Mouse (Mus musculus) heart, embryonic 16.5 days (tissue): Measurements from ENCODE around the gene Tcp1. TPM values are rescaled to one million over a fixed set of nuclear protein-coding genes. Genes with fewer than 3 reads are reported as not detected.
A peak's percentile ranks its signal among the peaks of the same experiment; 100 is the strongest.
"Not testable (repeated sequence)": the region's sequence is repeated elsewhere in the genome, so short reads cannot be mapped to it uniquely, and the experiment has no call there.

Experiments used
- ATAC-seq: fragments of 200-750 bp; cut with Nextera tagmentation; replicated peaks from 2 replicates; pipeline ENCODE4 v1.8.0; 2017; ENCODE audit warnings: moderate number of reproducible peaks; ENCODE audit not compliant: insufficient read depth, low FRiP score; ENCODE audit errors: extremely low read depth
- H3K27ac ChIP-seq: fragments of 300-500 bp; sonication (generic); 2 replicates; pipeline ENCODE4 v1.5.1; 2014; ENCODE audit warnings: mild to moderate bottlenecking, low read length, control low read depth, moderate library complexity
- H3K27me3 ChIP-seq: fragments of 300-500 bp; sonication (generic); 2 replicates; pipeline ENCODE4 v1.6.1; 2014; ENCODE audit warnings: low read length, mixed read lengths; ENCODE audit not compliant: control insufficient read depth, insufficient read depth
- H3K36me3 ChIP-seq: fragments of 300-500 bp; sonication (generic); 2 replicates; pipeline ENCODE4 v1.6.1; 2014; ENCODE audit not compliant: control insufficient read depth, insufficient read depth
- H3K4me1 ChIP-seq: fragments of 300-500 bp; sonication (generic); 2 replicates; pipeline ENCODE4 v1.6.1; 2014; ENCODE audit warnings: low read length, mixed read lengths; ENCODE audit not compliant: control insufficient read depth, insufficient read depth
- H3K4me2 ChIP-seq: fragments of 300-500 bp; sonication (generic); 2 replicates; pipeline ENCODE4 v1.6.1; 2014; ENCODE audit warnings: low read depth, mild to moderate bottlenecking, control low read depth, low read length
- H3K4me3 ChIP-seq: fragments of 300-500 bp; sonication (generic); 2 replicates; pipeline ENCODE4 v1.5.1; 2014; ENCODE audit warnings: mild to moderate bottlenecking, control low read depth, low read length
- H3K9ac ChIP-seq: fragments of 300-500 bp; sonication (generic); 2 replicates; pipeline ENCODE4 v1.6.1; 2014; ENCODE audit warnings: low read length, control low read depth
- H3K9me3 ChIP-seq: fragments of 300-500 bp; sonication (generic); replicated peaks from 2 replicates; pipeline ENCODE4 v1.6.1; 2016; ENCODE audit warnings: low read length; ENCODE audit not compliant: control insufficient read depth
- WGBS: fragments of 180-500 bp; shearing (Covaris S2); extraction: QIAGEN DNeasy Blood & Tissue Kit; methylation state at CpG from one replicate; pipeline ENCODE4 v1.1.7; 2014; 5-methylcytosine and 5-hydroxymethylcytosine counted together
- polyA plus RNA-seq: library from polyadenylated mRNA; unstranded; fragments of >200 nt; fragmentation: Nextera tagmentation; extraction: Ambion mirVana; gene quantifications from 2 replicates; pipeline ENCODE4 v1.2.1, GENCODE M21; 2015

Tcp1 gene
- polyA plus RNA-seq, 1 experiment from 2014 or later: 341 TPM

DNA sequence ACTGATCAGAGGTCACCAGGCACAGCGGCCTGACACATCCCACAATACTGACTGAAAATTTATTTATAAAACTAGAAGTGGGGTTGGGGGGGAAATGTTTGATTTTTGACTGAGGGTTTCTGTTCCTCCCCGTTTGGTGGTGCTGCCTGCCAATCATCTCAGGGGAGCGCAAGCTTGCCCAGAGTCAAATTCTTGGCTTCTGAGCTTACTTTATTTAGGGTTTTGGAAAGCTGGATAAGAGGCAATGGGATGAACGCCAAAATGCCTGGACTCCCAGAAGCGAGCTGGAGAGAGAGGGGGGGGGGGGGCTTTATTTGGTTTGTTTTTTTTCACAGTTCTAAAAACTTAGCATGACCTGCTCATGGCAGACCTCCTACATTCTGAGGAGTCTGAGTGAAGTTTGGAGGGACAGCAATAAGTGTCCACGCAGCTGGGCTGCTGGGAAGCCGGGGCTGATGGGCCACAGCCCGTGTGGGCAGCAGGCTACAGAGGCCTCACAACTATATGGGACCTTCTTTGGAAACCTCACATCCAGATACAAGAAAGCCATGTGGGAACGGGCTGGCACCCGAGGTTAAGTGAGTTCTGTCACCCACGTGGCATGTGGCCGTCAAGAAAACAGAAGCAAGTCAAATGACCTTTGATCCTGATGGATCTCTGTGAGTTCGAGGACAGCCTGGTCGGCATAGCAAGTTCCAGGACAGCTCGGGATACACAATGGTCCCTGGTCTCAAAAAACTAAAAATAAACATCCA is 28.3 kb upstream of the Tcp1 start:
- Histone ChIP-seq H3K27ac (peak overlapping the region; percentile 68), H3K4me2 (no peak overlapping the region), H3K9ac (no peak overlapping the region), H3K27me3 (no peaks in the 10 kb centered on the region), H3K9me3 (no peaks in the 10 kb centered on the region), H3K4me1 (peaks cover 17% of the 10 kb centered on the region), H3K4me3 (no peak overlapping the region), H3K36me3 (no peaks in the 10 kb centered on the region)
- 49% methylated on average over 15 of the region's 15 CpGs for WGBS
- peak; percentile 40; the same call in 1 of the 2 replicates for ATAC-seq

DNA sequence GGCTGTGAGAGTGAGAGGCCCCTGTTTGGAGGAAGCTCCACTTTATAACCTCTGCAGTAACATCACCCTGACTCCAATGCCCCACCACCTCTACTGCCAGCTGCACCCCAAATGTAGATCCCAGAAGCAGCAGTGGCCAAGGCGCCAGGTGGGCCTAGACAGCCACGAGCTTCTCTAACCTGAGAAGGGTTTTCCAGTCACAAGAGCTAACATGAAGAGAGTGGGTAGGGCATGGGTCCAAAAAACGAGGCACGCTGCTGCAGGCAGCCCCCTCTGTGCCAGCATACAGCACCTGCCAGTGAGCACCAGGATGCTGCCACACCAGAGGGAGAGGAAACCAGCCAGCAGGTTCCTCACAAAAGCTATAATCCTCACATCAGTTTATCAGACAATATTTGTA is 24.4 kb upstream of the Tcp1 start:
- Histone ChIP-seq H3K4me3 (no peak overlapping the region), H3K9me3 (no peaks in the 10 kb centered on the region), H3K4me1 (peaks cover 17% of the 10 kb centered on the region), H3K36me3 (no peaks in the 10 kb centered on the region), H3K27ac (no peak overlapping the region), H3K4me2 (no peak overlapping the region), H3K9ac (no peak overlapping the region), H3K27me3 (no peaks in the 10 kb centered on the region)
- 82% methylated on average over 4 of the region's 4 CpGs for WGBS
- ATAC-seq: no peak

DNA sequence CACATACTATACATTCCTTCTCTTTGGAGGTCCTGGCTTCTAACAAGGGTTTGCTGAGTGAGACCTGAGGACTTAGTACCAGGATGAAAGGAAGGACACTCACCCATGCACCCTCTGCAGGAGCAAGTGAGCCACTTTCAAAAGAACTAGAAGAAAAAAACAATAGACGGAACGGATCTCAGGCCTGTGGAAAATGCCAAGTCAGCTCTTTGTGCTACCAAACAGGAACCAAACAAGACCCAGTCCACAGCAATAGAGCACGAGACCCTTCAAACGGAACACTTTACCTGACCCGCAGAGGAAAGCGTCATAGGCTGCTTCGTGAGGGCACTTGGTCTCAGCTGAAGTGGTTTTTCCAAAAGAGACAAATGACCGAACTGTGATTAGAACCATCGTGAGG is 23.5 kb upstream of the Tcp1 start:
- no peak overlapping the region for H3K4me3 ChIP-seq
- ATAC-seq: no peak
- H3K9me3 ChIP-seq: no peaks in the 10 kb centered on the region
- no peak overlapping the region for H3K27ac ChIP-seq
- 0 out of 2 replicates have a peak, but pooled peaks cover 2% of the 10 kb centered on the region for H3K36me3 ChIP-seq
- H3K4me1 ChIP-seq: peaks cover 8% of the 10 kb centered on the region
- no peak overlapping the region for H3K4me2 ChIP-seq
- H3K9ac ChIP-seq: no peak overlapping the region
- no peaks in the 10 kb centered on the region for H3K27me3 ChIP-seq
- 73% methylated on average over 9 of the region's 9 CpGs for WGBS

DNA sequence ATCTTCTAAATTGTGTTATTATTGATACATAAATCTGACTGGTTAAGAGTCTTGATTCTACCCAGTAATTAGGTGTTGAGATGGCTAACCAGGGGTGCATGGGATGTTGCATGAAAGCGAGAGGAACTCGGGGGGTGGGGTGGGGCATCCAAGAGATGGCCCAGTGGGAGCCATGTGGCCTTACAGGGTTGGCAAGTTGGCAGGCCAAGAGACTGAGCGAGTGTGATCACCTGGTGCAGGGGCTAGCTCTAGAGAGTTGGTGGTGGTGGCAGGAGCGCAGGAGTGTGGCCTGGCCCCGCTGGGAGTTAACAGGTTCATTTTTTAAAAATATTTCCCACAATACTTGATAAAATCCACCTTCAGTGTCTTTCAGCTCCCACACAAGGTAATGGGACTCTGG is 17.8 kb upstream of the Tcp1 start:
- Histone ChIP-seq H3K27ac (no peak overlapping the region), H3K36me3 (peaks cover 16% of the 10 kb centered on the region), H3K4me1 (no peaks in the 10 kb centered on the region), H3K4me3 (no peak overlapping the region), H3K9me3 (no peaks in the 10 kb centered on the region), H3K4me2 (no peak overlapping the region), H3K9ac (no peak overlapping the region), H3K27me3 (no peaks in the 10 kb centered on the region)
- 91% methylated on average over 5 of the region's 5 CpGs for WGBS
- ATAC-seq: no peak

DNA sequence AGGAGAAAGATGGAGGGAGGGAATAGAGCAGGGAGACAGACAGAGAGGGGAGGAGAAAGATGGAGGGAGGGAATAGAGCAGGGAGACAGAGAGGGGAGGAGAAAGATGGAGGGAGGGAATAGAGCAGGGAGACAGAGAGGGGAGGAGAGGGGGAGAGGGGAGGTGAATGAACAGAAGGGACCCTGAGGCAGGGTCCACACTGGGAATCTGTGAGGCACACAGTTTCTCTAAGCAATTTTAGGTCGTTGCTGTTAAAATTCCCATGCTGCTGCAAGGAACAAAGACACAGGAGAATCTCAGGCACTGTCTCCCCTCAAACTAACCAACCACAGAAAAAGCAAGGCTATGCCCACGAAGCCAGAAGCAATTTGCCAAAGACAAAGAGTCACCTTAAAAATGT is 16.9 kb upstream of the Tcp1 start:
- H3K4me1 ChIP-seq, H3K4me3 ChIP-seq, H3K4me2 ChIP-seq, H3K9ac ChIP-seq, H3K27me3 ChIP-seq, H3K9me3 ChIP-seq, ATAC-seq, H3K27ac ChIP-seq: not testable (repeated sequence)
- H3K36me3 ChIP-seq: peaks cover 19% of the 10 kb centered on the region
- 42% methylated on average over 2 of the region's 2 CpGs for WGBS

DNA sequence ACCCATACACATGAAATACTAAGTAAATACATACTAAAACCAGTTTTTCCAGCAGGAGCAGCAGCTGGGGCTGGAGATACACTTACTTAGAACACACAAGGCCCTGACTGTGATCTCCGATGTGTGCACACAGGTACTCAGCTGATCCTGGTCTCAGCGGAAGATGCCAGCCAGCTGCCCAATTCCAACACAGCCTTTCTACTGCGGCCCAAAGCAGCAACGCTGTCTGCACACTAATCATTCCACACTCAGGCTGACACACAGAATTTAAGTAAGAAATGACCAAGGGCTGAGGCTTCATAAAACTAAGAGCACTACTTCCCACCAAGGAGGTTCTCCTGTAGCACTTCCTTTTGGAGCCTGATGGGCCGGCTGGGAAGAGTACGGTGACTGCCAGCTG is 13.2 kb upstream of the Tcp1 start:
- H3K4me1 ChIP-seq: no peaks in the 10 kb centered on the region
- no peak for ATAC-seq
- H3K36me3 ChIP-seq: peaks cover 21% of the 10 kb centered on the region
- no peak overlapping the region for H3K27ac ChIP-seq
- H3K9me3 ChIP-seq: no peaks in the 10 kb centered on the region
- no peaks in the 10 kb centered on the region for H3K27me3 ChIP-seq
- no peak overlapping the region for H3K9ac ChIP-seq
- H3K4me2 ChIP-seq: no peak overlapping the region
- WGBS: 93% methylated on average over 6 of the region's 6 CpGs
- no peak overlapping the region for H3K4me3 ChIP-seq

DNA sequence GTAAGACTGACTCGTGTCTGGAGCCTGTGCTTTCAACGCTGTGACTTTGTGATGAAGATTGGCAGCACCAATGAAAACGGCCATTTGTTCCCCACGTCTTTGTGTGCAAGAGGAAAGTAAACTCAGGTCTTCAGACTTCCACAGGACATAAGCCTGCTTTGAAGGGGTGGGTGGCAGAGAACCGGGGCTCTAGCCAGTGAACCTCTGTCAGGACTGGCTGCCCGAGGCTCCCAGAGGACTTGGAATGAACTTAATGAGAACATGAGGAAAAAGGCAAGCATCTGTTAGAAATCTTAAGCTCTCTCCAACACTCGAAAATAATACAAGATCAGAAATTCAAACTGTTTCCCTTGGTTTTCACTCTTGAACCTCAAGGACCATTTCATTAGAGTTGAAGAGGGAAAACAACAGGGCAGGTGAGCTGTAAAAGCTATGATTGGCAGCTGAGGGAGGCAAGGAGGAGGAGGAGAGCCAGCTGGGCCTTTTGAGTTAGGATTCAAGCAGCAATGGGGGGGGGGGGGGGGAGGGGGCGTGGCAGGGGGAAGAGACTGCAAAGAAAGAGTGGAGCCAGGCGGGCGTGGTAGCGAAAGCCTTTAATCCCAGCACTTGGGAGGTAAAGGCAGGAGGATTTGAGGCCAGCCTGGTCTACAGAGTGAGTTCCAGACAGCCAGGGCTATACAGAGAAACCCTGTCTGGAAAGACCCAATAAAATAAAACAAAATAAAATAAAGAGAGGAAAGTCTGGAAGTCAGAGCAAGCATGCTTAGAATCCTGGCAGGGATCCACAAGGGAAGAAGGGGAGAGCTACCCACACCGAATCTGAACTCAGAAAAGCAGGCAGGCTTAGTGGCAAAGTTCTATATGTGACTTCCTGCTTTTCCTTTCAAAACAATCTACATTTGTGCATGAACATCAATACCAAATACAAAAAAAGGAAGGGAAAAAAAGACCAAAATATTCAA is 11.8 kb upstream of the Tcp1 start:
- Histone ChIP-seq H3K27ac (no peak overlapping the region), H3K4me2 (no peak overlapping the region), H3K9ac (no peak overlapping the region), H3K4me3 (no peak overlapping the region), H3K36me3 (peaks cover 21% of the 10 kb centered on the region), H3K9me3 (no peaks in the 10 kb centered on the region), H3K27me3 (no peaks in the 10 kb centered on the region), H3K4me1 (no peaks in the 10 kb centered on the region)
- WGBS: 66% methylated on average over 11 of the region's 12 CpGs
- ATAC-seq: no peak

DNA sequence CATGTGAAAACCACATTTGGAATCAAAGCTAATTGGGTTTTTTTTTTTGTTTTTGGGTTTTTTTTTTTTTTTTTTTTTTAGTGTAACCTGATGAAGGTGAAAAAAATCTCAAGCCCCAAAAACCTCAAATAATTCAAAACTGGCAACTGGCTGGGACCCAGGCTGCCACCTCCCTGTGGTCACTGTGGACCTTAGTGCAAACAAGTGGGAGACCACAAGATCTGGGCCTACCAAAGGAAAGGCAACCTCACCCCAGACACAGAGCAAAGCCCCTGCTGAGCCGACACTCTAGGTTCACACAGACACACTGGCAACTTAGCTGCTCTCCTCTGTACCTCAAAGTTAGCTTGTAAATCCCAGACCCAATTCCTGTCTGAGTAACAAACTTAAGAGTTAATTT is 11.2 kb upstream of the Tcp1 start:
- Histone ChIP-seq H3K27me3 (no peaks in the 10 kb centered on the region), H3K36me3 (peaks cover 19% of the 10 kb centered on the region), H3K9ac (no peak overlapping the region), H3K4me1 (no peaks in the 10 kb centered on the region), H3K4me3 (no peak overlapping the region), H3K27ac (no peak overlapping the region), H3K4me2 (no peak overlapping the region), H3K9me3 (no peaks in the 10 kb centered on the region)
- WGBS: 79% methylated on average over 1 of the region's 1 CpGs
- ATAC-seq: no peak

DNA sequence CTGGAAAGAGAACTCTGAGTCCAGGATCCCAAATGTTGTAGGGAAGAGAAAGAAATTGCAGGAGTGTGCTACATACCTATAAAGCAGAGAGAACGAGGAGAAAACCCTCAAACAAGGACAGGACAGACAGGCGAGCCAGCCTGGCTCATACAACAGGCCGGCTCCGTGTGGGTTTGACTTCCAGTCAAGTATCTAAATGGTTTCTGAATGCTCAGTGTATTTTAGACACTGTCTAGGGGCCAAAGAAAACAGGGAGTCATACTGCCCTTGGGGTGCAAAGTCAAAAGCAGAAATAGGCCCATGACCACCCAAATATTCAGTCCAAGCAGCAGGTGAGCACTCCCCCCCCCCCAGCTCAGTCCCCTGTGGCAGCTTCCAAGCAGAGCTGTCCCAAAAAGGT is 9.7 kb upstream of the Tcp1 start:
- 83% methylated on average over 4 of the region's 4 CpGs for WGBS

More for the DNA sequence above, 9.7 kb upstream of the Tcp1 start:
- H3K27ac ChIP-seq: no peak overlapping the region
- H3K9me3 ChIP-seq: no peaks in the 10 kb centered on the region
- H3K9ac ChIP-seq: no peak overlapping the region
- no peaks in the 10 kb centered on the region for H3K4me1 ChIP-seq
- no peak overlapping the region for H3K4me3 ChIP-seq
- peaks cover 17% of the 10 kb centered on the region for H3K36me3 ChIP-seq
- no peak overlapping the region for H3K4me2 ChIP-seq
- ATAC-seq: no peak
- no peaks in the 10 kb centered on the region for H3K27me3 ChIP-seq
